ENCODE assay signal across 18 mouse cellular contexts in the genomic region with DNA sequence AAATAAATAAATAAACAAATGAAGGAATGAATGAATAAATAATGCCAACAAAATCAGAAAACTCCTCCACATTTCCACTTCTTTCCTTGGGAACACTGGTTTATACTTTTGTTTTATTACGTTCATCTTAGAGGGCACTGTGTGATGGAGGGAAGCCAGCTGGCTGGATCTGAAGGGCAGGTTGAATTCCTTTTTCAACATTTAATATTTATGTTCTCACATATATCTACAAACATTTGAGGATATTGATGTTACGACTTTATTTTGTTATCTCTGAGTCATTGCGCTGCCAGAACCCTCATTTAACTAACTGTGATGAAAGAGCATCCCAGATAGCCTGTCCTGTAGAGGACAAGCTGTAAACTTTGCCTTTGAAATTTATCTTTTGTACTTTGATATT.
DNase-seq lines count a peak whose midpoint lies in the region; TF ChIP-seq lines count a peak whose summit lies in the region.
"Had no signal": no experiment of that assay in that cellular context is flagged by ENCODE, and none has a peak within 500 bp of the region (broad histone marks: within the 10 kb centered on the region; RNA-seq: fewer than 3 reads in every experiment).

No protein-coding gene starts in this region.

- H3K4me1 ChIP-seq in heart, adult 2 months (ENCODE audit: control insufficient read depth, insufficient read depth, low read length), result no peaks in the 10 kb centered on the region
- no peaks in the 10 kb centered on the region for H3K4me1 ChIP-seq in hindbrain, embryonic 10.5 days (replicated peaks)
- H3K4me1 ChIP-seq: forebrain, embryonic 10.5 days; forebrain, embryonic 13.5 days; hindbrain, embryonic 13.5 days had no signal

- H3K27ac ChIP-seq in heart, adult 2 months, result no peak overlapping the region
- H3K27ac ChIP-seq in hindbrain, embryonic 10.5 days, result no peak overlapping the region
- H3K27ac ChIP-seq: forebrain, embryonic 10.5 days; forebrain, embryonic 13.5 days; hindbrain, embryonic 13.5 days had no signal

- DNase-seq in adrenal gland, adult (ENCODE audit: inconsistent age in 2 of 2, low spot score in 1 of 2), result peak; percentile 67 to 69
- no peak for DNase-seq in adrenal gland, adult 18-20 months (ENCODE audit: low spot score in 2 of 2)
- peak; percentile 8 for DNase-seq in testis, postnatal 14 days (ENCODE audit: low spot score)
- DNase-seq in testis, postnatal 10 days (ENCODE audit: low spot score), result no peak
- DNase-seq in adrenal gland, postnatal 10 days, result peak; percentile 55
- peak; percentile 48 to 70 for DNase-seq in adrenal gland, postnatal 36 days
- DNase-seq in heart, adult 2 months, result no peak
- no peak for DNase-seq in hindbrain, embryonic 10.5 days (ENCODE audit: low spot score)
- DNase-seq: cerebellum, adult 18-20 months; cerebellum, adult 9-10 months; cerebellum, postnatal 14 days; gastrocnemius, postnatal 10 days; gastrocnemius, postnatal 36 days had no signal

- intact Hi-C loops in heart, adult 2 months (cut with DNase I), result no loop called here

- no peaks in the 10 kb centered on the region for H3K79me2 ChIP-seq in heart, adult 2 months (replicated peaks; ENCODE audit: control insufficient read depth, insufficient read depth, low read length)

- TF ChIP-seq CTCF in heart, adult 2 months (IDR thresholded peaks at IDR 0.05), result no peak

- WGBS in heart, adult 2 months, result 69% methylated on average over 3 of the region's 3 CpGs
- WGBS in hindbrain, embryonic 10.5 days, result 93% methylated on average over 3 of the region's 3 CpGs

- no peaks in the 10 kb centered on the region for H3K9me3 ChIP-seq in hindbrain, embryonic 10.5 days
- H3K9me3 ChIP-seq: forebrain, embryonic 10.5 days; forebrain, embryonic 13.5 days; G1E; hindbrain, embryonic 13.5 days had no signal

- no peak overlapping the region for H3K4me3 ChIP-seq in heart, adult 2 months
- H3K4me3 ChIP-seq in hindbrain, embryonic 10.5 days, result no peak overlapping the region
- H3K4me3 ChIP-seq: forebrain, embryonic 10.5 days; forebrain, embryonic 13.5 days; hindbrain, embryonic 13.5 days had no signal

- no peak overlapping the region for H3K9ac ChIP-seq in heart, adult 2 months (ENCODE audit: low read depth, low read length)
- H3K9ac ChIP-seq: forebrain, embryonic 13.5 days; hindbrain, embryonic 13.5 days had no signal

- no peaks in the 10 kb centered on the region for H3K36me3 ChIP-seq in heart, adult 2 months (ENCODE audit: control insufficient read depth, insufficient read depth, low read length)
- no peaks in the 10 kb centered on the region for H3K36me3 ChIP-seq in hindbrain, embryonic 10.5 days
- H3K36me3 ChIP-seq: forebrain, embryonic 10.5 days; G1E; hindbrain, embryonic 13.5 days had no signal

- TF ChIP-seq POLR2A in heart, adult 2 months (IDR thresholded peaks at IDR 0.05; ENCODE audit: insufficient read depth, low read depth, low read length), result no peak

- no peaks in the 10 kb centered on the region for H3K27me3 ChIP-seq in heart, adult 2 months (ENCODE audit: control insufficient read depth, insufficient read depth, low read length)
- H3K27me3 ChIP-seq in hindbrain, embryonic 10.5 days (ENCODE audit: insufficient read depth, poor library complexity, severe bottlenecking), result no peaks in the 10 kb centered on the region
- H3K27me3 ChIP-seq: CH12.LX; forebrain, embryonic 13.5 days; hindbrain, embryonic 13.5 days had no signal

- TF ChIP-seq EP300 in heart, adult 2 months (IDR thresholded peaks at IDR 0.05; ENCODE audit: insufficient read depth, low read depth, low read length), result no peak

Comparison
In these comparisons a context has a peak if more than half of its experiments do, and no peak if none do; other contexts are left out.
1. DNase-seq: peak in adrenal gland, adult (2 of 2), testis, postnatal 14 days (single experiment), adrenal gland, postnatal 10 days (single experiment) and adrenal gland, postnatal 36 days (2 of 2); none in adrenal gland, adult 18-20 months (0 of 2), testis, postnatal 10 days (single experiment), heart, adult 2 months (0 of 2) and hindbrain, embryonic 10.5 days (single experiment).